Mouse (Mus musculus) erythroblast, embryonic 14.5 days (primary cell): Measurements from ENCODE around the gene Prkcg.

ENCODE experiments used
- GATA1 ChIP-seq: IDR thresholded peaks from 2 replicates; pipeline ENCODE4 v1.6.1; 2012; ENCODE audit warnings: low read length, inconsistent platforms, mixed read lengths
- TAL1 ChIP-seq: IDR thresholded peaks from 3 replicates; pipeline ENCODE4 v1.6.1; 2012; ENCODE audit warnings: low read length, inconsistent platforms, mixed read lengths

DNA sequence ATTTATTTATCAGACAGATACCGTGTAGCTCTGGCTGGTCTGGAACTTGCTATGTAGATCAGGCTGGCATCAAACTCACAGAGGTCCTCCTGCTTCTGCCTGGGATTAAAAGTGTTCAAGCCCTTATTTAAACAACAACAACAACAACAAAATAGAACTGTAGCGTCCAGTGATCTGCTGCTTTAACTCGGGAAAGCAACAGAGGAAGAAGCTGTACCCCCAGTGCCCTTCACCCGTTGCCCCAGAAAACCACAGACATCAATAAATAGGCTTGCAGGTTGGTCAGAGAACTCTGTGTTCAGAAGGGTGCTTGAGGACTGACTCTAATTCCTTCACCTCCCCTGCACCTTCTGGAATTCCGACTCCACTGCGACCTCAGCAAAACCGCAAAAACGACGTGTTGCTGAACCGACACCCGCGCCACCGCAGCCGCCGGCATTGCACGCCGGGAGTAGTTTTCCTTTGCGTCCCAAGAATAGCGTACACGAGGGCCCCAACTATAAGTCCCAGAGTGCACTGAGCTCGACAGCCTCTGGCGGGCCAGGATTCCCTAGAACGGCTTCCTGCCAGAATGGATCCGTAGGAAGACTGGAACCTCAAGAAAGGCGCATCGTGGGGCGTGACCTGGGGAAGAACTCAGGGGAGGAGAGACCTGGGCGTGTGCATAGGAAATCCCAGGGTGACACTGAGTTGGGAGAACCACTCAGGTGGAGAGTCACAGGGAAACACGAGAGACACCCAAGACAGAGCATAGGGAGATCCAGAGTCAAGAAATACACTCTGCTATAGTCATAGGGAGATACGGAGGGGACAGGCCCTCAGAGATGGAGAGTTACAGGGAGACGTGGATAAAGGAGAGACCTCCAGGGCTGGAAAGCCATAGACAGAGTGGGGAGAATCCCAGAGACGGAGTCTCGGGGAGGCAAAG, 12.9 kb downstream of the Prkcg start:
- no peak for TF ChIP-seq TAL1
- TF ChIP-seq GATA1, result no peak
